Mouse (Mus musculus) frontal cortex, adult 2 months (tissue): ENCODE measurements at regions not wholly inside any gene's neighbourhood (a gene's known extent, or its start where the extent isn't known, plus 50 kb on each side); places are given as distances from the start of the nearest gene placed in this dataset.
"Not testable (repeated sequence)": the region's sequence is repeated elsewhere in the genome, so short reads cannot be mapped to it uniquely, and the experiment has no call there.

Experiments
- DNase-seq, 2 experiments: peaks; one replicate each; pipeline ENCODE4 v3.0.0; 2022; ENCODE audit warnings: low spot score in 1 of 2; ENCODE audit errors: extremely low spot score in 1 of 2

DNA sequence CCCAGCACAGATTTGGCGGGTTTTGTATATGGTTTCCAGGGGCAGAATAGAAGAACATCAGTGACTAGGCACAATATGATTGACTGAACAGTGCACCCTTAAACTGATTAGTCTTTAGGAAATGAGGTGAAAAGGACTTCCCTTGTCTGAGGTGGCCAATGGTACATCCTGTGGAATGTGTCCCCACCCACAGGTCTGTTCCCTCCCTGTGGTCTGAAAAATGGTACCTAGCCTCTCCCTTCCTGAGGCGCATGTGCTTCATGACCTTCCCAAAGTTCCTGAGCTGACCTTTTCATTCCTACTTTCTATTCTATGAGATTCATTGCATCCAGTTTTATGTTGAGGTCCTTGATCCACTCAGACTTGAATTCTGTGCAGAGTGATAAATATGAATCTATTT is 76.0 kb downstream of the Zfp97 start:
- not testable (repeated sequence) for DNase-seq

DNA sequence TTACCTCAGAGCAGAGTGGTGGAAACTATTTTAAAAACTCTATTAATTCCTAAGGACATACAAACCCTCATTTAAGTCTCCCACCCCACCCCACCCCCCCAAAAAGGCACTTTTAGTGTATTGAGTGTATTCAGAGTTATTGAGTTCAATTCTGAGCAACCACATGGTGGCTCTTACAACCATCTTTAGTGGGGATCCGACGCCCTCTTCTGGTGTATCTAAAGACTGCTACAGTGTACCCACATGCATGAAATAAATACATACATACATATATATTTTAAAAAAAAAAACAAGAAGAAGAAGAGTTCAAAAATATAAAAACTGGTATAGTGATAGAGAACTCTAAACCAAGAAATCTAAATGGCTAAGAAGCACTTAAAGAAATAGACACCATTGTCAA is 107.9 kb downstream of the Zfp97 start:
- DNase-seq: no peak

DNA sequence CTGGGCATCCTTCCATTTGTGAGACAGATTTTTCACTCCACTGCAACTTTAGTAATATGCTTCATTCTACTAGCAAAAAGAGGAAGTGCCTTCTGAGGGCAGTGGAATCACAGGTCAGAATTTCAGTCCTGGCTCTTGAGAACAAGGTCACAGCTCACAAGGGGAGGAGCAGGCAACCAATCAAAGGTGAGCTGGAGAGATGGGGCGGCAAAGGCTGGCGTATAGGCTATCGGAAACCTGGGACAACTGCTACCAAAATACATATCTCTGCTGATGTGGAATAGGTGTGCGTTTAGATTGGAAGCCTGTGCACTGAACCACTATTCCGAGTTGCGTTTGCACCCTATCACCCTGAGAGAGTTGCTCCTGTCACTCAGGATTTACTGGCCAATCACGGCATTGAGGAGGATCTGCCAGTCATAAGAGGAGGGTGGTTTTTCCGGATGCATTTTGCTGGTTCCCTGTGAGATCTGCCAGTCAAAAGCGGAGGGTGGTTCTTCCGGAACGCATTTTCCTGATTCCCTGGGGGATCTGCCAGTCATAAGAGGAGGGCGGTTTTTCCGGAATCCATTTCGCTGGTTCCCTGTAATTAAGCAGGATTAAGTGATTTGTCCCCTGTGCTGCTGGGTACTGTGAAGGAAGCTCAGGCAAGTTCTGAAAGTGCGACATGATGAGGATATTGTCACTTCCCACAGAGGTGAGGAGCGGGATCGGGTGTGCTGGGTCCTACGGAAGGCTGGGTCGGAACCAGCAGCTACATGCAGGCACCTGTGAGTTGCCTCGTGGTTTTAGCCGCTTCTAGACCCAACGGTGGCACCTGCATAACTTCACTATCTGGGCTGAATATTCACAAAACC is 113.3 kb downstream of the Zfp97 start:
- DNase-seq: peak; percentile 94 to 97

DNA sequence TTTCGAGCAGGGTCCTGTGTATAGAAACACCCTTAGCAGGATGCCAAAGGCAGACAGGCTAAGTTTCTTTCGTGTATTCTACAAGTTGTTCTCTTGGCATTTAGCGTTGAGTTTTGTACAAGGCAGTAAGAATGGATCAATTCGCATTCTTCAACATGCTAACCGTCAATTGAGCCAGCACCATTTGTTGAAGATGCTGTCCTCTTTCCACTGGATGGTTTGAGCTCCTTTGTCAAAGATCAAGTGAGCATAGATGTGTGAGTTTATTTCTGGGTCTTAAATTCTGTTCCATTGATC is 113.9 kb downstream of the Zfp97 start:
- not testable (repeated sequence) for DNase-seq
